ENCODE assay signal across 16 mouse cellular contexts in genomic region chr11:36443821-36444220, GRCm38 (mm10).
"Had no signal": no experiment of that assay in that cellular context is flagged by ENCODE, and none has a peak within 500 bp of the region (broad histone marks: within the 10 kb centered on the region; RNA-seq: fewer than 3 reads in every experiment).

No protein-coding gene starts in this region.

- DNase-seq: heart, postnatal 10 days; heart, postnatal 14 days; heart, postnatal 36 days; heart, postnatal 4 days; kidney, adult 11 months; kidney, adult 18-20 months; kidney, adult 2 months; kidney, adult 8-10 months; kidney, adult 9 months; kidney, postnatal 10 days; kidney, postnatal 14 days; kidney, postnatal 25 days; kidney, postnatal 36 days; kidney, postnatal 4 days; layer of hippocampus, adult 9-11 months; layer of hippocampus, postnatal 36 days had no signal
